Mouse (Mus musculus): Measurements from ENCODE around the gene Ano6.

The Ano6 gene

DNA sequence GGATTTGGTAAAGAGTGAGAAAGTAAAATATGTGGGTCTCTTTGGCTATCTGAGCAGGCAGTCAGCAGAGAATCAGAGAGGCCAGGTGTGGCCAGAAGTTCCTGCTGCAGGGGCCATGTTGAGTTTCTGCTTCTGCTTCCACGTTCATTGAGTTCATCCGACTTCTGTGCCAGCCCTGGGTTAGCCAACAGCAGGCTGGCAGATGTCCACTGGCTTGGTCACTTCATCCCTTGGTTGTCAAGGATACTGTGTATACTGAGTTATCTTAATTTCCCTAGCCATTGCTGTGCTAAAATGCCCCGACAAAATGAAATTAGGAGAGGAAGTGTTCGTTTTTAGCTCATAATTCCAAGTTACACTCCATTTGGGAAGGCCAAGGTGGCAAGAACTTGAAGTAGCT lies 21.1 kb upstream of the Ano6 start:
- no peak for DNase-seq

DNA sequence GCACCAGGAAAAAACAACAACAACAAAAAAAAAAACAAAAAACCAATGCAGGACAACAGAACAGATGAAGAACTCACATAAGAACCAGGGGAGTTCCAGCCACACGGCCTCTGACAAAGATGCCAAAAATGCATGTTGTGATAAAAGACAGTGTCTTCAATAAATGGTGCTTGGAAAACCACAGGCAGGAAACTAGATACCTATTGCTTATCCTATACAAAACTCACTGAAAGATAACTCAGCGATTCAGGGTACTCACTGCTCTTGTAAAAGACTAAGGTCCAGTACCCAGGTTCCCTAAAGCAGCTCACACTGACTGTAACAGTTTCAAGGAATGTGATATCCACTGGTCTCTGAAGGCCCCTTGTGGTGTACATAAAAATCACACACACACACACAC lies 20.3 kb upstream of the Ano6 start:
- no peak for DNase-seq

DNA sequence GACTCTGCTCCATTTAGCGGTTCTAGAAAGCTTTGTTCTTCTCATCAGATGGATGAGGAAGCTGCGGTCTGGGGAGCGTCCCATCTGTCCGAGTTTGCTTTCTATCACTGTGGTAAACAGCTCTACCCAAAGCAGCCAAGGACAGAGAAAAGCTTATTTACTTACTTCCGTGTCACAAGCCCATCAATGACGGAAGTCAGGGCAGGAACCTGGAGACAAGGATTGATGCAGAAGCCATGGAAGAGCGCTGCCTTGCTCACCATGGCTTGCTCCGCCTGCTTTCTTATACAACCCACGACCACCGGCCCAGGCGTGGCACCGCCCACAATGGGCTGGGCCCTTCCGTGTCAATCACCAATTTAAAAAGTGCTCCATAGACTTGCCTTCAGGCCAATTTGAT lies 18.3 kb upstream of the Ano6 start:
- DNase-seq: no peak

DNA sequence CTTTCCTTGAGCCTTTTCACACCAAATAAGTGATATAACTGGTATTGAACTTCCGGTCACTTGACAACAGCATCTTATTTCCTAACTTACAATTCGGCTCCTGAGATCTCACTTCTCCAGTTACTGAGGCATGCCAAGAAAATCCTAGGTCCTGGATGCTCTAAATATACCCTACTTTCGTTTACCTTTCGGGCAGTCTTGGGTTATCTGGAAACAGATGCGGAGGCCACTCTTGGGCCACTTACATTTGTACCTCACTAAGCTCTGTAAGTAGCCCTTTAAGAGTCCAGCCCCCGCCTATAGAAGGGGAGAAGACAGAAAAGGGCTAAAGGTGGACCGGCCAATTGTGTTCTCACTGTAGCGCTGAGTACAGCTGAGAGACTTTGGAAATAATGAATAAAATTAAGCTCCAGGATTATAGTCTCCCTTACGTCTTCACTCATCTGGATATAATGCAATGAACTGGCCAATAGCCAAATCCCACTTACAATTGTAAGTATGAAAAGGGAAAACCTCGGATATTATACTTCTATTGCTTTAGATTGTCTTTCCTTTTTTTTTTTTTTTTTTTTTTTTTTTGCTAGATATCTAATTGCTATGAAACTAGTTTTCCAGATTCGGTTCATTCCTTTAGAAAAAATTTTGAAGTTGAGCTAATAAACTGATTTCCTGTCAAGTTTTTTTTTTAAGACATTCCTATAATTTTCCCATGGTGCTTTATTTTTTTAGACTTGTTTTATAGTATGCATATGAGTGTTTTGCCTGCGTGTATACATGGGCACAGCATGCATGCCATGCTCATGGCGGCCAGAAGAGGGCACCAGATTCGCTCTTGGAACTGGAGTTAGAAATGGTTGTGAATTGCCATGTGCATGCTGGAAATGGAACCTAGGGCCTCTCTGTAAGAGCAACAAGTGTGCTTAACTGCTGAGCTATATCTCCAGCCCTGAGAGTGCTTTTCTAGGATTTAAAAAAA lies 17.5 kb upstream of the Ano6 start:
- peak; percentile 34 to 35 for DNase-seq

DNA sequence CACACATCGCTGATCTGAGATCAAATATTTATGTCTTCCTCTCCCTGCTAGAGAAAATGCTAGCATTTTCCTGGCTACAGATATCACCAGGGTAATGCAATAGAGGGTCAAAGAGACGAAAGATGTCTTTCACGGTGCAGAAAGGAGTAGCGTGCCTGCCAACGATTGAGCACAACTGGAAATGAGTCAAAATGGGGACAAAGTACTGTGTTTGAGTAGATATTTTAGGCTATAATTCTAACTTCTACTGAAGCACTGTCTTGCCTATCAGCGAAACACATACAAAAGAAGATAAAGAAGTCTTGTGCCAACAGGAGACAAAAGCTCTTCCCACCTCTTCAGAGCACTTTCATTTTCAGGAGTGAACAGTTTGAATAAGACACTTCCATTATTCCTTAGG lies 16.4 kb upstream of the Ano6 start:
- no peak for DNase-seq

DNA sequence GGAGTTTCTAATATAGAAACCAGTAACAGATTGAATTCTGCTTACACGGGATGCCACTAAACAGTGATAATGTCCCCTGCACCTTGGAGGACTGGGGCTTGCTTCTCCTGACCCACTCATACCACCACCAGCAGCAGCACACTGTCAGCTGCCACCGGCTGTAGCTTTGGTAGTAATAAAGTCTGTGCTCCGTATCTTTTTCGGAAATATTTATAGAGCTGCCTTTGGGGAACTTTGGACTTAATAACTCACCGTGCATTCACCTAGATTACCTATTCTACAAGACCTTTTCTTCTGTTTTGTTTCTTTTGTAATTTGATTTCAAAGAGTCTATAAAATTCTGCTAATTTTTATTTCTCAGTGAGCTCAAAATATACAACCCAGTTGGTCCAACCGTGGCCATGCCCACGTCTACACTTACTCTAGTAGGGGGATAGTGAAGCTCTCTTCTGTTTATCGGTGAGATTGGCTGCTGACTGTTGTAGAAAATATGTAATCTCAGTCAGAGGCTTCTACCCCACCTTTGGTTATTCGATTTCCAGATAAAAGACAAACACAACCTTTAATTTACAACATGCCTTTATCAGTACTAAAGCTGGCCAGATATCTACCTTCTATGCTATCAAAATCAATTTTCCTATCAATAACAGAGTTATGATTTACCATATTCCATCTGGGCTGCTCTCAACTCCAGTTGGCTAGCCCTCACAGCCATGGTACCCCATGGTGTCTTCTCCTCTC lies 15.8 kb upstream of the Ano6 start:
- no peak for DNase-seq

DNA sequence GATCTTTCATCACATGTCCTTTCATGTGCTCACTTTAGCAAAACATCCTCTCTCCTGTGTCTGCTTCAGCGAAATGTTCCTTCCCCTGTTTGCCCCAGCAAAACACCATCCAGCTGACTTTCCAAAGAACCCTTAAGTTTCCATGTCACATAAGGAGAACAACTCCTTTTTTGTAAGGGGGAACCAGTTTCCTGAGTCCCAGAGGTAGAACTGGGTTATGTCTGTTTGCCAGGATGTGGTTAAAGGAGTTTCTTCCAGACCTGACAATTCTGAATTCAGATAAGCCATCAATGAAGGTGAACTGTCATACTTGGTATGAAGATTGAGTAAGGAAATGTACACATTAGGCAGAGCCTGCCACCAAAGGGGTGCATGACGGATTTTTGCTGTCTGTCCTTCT lies 12.9 kb upstream of the Ano6 start:
- no peak for DNase-seq

DNA sequence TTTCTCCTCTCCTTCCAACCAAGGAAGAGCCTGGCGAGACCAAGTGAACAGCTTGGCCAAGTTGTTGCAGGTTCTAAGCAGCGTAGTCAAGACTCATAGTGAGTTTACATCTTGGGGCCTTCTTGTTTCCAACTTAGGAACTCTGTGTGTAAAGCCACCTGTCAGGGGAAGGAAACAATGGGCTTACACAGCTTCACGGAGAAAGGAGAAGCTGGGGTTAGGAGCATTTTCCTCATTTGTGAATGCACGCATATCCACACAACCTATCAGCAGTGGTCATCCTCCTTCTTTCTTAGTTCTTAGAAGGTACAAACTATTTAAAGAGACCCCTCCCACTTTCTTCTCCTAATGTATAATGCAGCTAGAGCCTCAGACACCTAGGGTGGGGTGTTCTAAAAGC lies 11.9 kb upstream of the Ano6 start:
- no peak for DNase-seq

DNA sequence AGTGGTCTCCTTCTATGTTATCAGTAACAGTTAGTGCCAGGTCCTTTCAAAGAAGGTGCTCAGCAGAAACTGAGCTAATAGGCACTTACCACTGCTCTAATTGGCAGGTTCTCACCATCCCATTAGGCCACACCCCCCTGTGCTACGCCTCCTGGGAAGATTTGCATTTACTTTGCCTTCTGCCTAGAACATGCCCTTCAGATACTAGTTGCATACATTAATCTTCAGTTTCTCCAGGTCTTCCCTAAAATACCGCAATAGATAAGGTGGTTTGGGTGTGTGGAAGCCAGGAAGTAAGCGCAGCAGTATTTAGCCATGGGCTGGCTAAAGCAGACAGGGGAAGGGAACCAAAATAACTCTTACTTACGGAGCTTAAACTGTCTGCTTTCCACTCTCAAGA lies 4.0 kb upstream of the Ano6 start:
- no peak for DNase-seq

DNA sequence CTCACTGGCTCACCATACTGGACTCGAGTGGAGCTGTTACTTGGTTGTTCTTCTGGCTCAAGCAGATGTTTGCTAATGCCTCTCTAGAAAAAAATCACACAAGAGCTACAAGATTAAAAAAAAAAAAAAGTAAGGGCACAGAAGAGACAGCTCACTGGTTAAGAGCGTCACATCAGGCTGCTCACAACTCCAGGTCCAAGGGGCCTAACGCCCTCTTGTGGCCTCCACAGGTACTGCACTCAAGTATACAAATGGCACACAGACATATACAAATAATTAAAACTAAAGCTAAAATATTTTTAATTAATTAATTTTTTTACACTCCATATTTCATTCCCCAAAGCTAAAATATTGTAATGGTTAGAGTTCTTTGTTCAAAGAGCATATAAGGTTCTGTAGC lies 3.1 kb upstream of the Ano6 start:
- no peak for DNase-seq

DNA sequence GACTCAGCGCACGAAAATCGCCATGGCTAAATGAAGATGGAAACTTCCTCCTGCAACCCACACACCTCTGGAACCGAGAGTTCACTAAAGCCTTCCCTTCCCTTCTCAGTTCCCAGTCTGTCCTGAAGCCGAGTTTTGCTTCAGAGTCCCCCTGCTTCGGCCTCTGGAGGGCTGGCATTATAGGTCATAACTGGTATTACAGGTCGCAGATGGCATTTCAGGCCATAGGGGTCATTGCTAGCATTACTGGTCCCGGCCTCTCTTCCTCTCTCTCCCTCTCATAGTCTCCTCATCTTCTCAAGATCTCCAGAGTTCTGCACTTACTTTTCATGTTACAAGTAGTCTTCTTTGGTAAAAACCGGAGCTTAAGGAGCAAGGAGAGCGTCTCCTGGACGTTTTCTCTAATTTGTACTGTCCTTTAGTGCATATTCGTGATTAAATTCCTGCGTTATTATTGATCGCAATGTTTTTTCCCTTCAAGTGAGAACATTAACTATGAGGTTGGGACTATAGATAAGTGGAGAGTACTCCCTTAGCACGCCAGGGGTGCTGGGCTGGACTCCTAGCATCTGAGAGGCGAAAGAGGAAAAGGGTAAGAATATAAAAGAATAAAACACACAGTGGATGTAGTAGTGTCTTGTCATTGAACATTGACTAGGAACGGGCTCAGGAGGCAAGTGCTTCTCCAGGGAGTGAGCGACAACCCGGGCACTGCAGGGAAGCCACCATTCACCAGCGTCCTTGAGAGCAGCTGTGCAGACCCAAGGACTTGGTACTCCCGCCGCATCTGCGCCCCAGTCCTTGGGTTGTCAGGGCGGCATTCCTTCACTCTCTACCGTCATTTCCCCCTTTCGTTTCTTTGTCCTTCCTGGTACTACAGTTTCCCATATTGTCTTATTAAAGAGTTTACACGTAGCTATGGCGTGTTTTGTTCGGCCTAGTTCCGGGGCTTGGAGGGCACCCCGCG lies 798 bp upstream of the Ano6 start:
- DNase-seq: peak in 1 of 2 experiments; percentile 12

DNA sequence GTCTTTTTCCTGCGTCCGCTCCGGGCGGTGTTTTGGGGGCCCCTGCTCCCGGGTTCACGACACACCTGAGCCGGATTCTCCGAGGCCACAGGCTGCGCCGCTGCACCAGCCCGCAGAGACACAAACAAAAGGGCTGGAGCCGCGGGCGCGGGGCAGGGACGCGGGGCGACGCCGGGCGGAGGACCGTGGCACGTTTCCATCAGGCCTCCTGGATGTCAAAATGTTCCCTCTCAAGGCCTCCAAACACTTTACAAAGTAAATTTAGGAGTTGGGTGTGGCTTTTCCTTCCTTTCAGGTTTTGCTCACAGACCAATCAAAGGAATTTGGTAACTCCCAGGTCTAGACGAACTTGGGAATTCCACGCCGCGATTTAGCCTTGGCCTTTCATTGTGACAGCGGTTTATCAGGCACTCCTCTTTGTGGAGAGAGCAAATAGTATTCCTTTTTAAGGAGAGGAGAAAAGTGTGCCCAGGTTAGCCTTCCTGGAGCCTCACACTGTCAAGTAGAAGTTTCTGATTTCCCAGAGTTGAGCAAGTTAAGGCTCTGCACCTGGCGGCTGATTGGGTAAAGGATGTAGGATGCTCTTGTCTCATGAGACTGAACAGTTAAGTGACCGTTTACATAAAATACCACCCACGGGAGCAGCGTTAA lies 623 bp downstream of the Ano6 start:
- DNase-seq: peak in 1 of 2 experiments; percentile 8

DNA sequence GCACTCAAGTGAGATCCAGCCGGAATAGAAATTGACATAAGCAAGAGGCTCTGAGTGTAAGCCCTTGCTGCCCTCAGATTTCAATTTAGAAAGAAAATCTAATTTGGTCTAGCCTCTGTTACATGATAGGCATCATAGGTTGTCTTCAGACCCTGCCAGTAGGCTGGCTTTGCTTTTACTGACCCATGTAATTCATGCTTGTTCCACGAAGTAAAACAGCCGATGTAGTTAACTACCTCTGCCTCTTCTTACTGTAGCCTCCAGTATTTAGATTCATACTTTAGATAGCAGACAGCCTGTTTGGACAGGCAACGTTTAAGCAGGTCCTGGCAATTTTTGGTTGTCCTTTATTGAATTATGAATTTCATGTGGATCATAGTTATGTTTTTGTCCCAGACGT lies 1.2 kb downstream of the Ano6 start:
- DNase-seq: no peak

DNA sequence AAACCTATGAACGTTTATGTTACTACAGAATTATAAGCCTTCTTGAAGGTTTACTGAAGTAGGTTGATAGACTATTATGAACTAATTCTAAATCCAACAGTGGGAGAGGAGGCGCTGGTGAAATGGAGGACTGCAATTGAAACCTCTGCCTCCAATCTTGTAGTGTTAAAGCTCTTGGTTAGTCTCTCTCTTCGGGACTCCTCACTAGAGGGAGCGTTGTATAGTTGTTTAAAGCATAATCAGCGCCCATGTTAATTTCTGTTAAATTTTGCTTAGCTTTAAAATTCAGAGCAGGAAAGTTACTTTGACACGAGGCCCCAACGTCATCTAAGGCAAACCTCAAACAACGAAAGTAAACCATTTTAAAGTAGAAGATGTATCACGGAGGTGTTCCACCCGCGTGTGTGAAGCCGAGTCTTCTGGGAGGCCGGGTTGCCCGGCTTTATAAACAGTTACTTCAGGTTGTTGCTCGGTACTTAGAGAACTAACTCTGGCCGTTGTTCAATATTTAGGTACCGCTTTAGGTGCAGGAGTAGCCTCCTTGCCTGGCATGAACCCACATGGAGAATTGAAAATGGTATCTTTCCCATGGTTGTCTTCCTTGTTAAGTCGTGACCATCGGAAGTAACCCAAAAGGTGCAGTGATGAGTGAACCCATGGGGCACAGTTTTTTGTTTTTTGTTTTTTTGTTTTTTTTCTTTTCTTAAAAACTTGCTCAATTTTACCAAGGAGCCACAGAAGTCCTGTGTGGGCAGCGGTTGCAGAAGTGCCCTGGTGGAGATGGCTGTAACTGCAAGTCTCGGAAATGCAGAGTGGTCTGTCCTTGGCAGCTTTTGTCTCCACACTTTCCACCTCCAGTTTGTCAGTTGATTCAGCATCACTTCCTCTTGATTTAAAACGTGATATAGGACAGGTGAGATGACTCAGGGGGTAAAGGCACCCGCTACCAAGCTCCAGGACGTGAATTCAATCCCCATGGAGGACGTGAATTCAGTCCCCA lies 1.9 kb downstream of the Ano6 start:
- no peak for DNase-seq

DNA sequence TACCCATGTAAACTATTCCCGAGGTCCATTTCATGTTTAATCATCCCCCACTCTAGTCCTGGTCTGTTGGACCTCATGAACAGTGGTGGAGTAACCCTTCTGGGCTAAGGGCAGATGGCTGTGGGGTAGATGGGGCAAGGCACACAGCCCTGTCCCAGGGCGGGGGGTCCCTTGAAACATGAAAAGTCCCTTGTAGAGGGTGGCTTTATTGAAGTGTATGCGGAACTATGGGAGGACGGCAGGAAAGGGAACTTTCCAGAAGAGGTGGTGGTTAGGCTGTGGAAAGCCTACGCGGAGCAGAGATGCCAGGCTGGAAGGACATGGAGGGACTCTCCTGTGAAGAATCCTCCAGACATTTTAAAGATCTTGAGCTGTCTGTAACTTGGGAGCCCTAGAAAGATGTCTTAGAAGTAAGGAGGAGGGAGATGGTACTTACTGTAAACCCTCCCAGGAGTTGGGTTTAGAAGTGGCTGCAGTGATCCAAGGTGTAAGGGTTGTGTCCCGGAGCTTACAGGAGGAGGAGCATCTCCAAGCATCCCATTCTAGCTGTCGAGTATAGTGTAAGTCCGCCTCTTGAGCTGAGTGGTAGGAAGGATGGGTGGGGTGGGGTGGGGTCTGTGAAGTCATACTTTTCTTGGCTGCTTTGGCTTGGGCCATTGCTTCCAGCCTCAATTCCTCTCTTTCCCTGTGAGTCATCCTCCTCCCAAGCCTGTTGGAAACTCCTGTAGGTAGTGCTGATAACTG lies 3.3 kb downstream of the Ano6 start:
- no peak for DNase-seq

DNA sequence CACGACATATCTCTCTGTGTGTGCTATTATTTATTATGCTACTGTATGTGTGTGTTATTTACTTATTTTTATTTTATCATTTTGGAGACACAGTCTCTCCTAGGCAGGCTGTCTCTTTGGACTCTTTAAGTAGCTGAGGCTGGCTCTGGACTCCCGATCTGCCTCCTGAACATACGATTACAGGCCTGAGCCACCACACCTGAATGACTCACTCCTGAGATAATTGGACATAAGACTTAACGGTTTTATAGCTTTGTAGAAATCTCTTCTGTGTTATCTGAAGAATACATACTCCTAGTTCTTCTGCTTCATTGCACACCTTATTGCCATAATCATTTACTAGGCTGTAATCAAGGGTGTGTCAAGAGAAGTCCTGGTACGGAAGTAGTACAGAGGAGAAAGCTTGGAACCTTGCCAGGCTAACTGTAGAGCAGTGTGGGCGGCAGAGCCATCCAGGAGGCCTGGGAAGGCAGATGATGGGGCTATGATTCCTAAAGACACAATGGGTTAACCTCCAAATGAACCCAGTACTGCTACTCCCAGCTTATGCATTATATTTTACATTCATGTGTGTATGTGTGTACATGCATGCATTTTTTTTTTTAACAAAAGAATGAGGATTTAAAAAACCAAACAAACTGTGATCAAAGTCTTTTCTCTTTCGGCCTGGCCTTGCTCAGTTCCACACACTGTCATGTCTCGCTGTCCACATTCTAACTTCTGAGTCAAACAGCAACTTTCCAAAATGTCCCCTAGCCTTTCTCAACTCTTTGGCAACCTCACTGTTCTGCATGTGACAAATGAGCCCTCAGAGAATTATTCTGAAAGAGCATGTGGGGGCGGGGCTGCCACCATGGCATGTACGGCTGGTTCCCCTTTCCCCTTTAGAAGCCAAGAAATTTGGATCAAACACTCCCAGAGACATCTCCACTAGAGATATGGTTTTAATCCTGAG lies 4.2 kb downstream of the Ano6 start:
- DNase-seq: no peak

DNA sequence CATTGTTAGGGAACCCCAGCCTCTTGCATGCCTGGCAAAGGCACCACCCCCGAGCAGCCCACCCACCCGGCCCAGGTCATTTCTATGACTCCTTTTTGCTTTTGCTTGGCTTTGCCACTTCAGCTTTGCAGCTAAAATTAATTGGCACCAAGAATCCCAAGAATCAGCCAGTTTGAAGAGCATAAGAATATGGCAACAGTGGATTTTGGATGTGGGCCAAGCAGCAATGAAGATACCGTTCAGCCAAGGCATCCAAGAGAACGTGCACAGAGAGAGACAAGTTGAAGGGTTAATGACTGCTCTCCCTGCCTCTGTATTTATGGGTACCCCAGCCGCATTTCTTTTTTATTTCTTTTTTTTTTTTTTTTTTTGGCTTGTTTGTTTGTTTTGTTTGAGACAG lies 5.4 kb downstream of the Ano6 start:
- no peak for DNase-seq

DNA sequence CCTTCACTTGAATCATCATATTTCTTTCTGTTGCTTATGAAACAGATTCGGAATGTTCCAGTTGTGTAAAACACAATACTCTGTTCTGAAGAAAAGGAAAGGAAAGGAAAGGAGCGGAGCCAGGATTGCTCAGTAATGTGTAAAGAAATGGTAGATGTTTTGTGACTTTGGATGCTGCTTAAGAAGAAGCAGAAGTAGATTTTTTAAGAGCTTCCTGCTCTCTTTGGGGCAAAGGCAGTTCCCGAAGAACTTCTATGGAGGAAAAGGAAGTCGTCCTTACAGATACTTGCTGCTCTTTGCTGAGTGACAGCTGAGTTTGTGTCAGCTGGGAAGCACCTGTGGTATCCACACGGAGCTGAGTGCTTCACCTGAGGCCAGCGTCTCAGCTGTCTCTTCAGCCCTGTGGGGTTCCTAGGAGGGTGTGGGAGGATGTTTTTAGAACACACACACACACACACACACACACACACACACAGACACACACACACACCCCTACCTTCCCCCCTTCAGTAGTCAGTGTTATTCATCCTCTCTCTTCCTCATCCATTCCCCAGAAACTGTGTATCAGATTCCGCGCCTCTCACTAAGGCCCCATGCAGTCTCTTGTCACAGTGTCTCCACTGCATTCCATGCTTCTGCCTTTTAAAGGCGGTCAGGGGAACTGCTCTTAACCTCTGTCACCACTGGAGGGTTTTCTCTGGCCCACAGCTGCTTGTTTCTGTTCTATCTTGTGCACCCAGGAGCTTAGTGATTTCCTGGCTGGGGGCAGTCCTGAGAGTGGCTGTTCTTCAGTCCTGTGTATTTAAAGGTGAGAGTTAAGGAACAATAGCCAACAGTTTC lies 6.7 kb downstream of the Ano6 start:
- no peak for DNase-seq

Measured in cerebellum, adult 18-20 months (tissue).